Mouse (Mus musculus) liver, embryonic 14.5 days (tissue): ENCODE data around the gene Usp10. TPM values are rescaled to one million over a fixed set of nuclear protein-coding genes. Genes with fewer than 3 reads are reported as not detected.

Experiments
- ATAC-seq: fragments of 200-750 bp; cut with Nextera tagmentation; 2 replicates; pipeline ENCODE4 v1.8.0; 2017; ENCODE audit warnings: moderate number of reproducible peaks, mild to moderate bottlenecking, moderate library complexity; ENCODE audit not compliant: insufficient read depth
- DNase-seq, 3 experiments: peaks; one replicate each; pipeline ENCODE4 v3.0.0-alpha.2; 2012 to 2013; ENCODE audit warnings: low read depth in 3 of 3, low spot score in 3 of 3
- H3K27ac ChIP-seq: fragments of 300-500 bp; sonication (generic); 2 replicates; pipeline ENCODE4 v1.5.1; 2014; ENCODE audit warnings: moderate library complexity, mild to moderate bottlenecking, control low read depth, inconsistent platforms
- H3K27me3 ChIP-seq: fragments of 300-500 bp; sonication (generic); 2 replicates; pipeline ENCODE4 v1.6.1; 2014; ENCODE audit warnings: mild to moderate bottlenecking, low read length, moderate library complexity; ENCODE audit not compliant: control insufficient read depth, insufficient read depth
- H3K36me3 ChIP-seq: fragments of 300-500 bp; sonication (generic); replicated peaks from 2 replicates; pipeline ENCODE4 v1.6.1; 2014; ENCODE audit warnings: low read depth; ENCODE audit not compliant: control insufficient read depth, insufficient read depth
- H3K4me1 ChIP-seq, 2 experiments: fragments of 200-500 bp in 1 of 2; fragments of 300-500 bp in 1 of 2; sonication (generic) in 1 of 2; replicated peaks; 2 replicates each; pipeline ENCODE4 v1.6.1; 2012 to 2014; ENCODE audit warnings: antibody characterized with exemption in 1 of 2, inconsistent platforms in 1 of 2, low read length in 1 of 2; ENCODE audit not compliant: control insufficient read depth in 2 of 2, insufficient read depth in 2 of 2
- H3K4me2 ChIP-seq: fragments of 300-500 bp; sonication (generic); 2 replicates; pipeline ENCODE4 v1.6.1; 2014; ENCODE audit warnings: low read depth, mild to moderate bottlenecking, control low read depth, moderate library complexity
- H3K4me3 ChIP-seq, 2 experiments: fragments of 200-500 bp in 1 of 2; fragments of 300-500 bp in 1 of 2; sonication (generic) in 1 of 2; 2 replicates each; pipeline ENCODE4 v1.5.1; 2012 to 2014; ENCODE audit warnings: low read depth in 2 of 2, low read length in 2 of 2, mild to moderate bottlenecking in 2 of 2, control low read depth in 1 of 2, inconsistent platforms in 1 of 2, moderate library complexity in 1 of 2; ENCODE audit not compliant: insufficient read depth in 1 of 2
- H3K9ac ChIP-seq: fragments of 300-500 bp; sonication (generic); replicated peaks from 2 replicates; pipeline ENCODE4 v1.6.1; 2014; ENCODE audit warnings: mild to moderate bottlenecking, control low read depth, moderate library complexity
- H3K9me3 ChIP-seq: fragments of 300-500 bp; sonication (generic); 2 replicates; pipeline ENCODE4 v1.6.1; 2016; ENCODE audit warnings: low read length, mixed read lengths; ENCODE audit not compliant: control insufficient read depth
- CTCF ChIP-seq: IDR thresholded peaks from 2 replicates; pipeline ENCODE4 v1.5.1; 2016; ENCODE audit warnings: antibody characterized with exemption, low read depth, control low read depth
- EP300 ChIP-seq: IDR thresholded peaks from 2 replicates; pipeline ENCODE4 v1.6.1; 2016; ENCODE audit warnings: antibody characterized with exemption, low read depth
- WGBS: fragments of 180-500 bp; shearing (Covaris S2); extraction: QIAGEN DNeasy Blood & Tissue Kit; methylation state at CpG from one replicate; pipeline ENCODE4 v1.1.7; 2014; ENCODE audit not compliant: insufficient replicate concordance; 5-methylcytosine and 5-hydroxymethylcytosine counted together
- polyA plus RNA-seq, 2 experiments: library from polyadenylated mRNA; depleted of rRNA in 1 of 2; stranded (reverse) in 1 of 2; unstranded in 1 of 2; fragments of >200 nt; fragmentation: Nextera tagmentation in 1 of 2; extraction: Ambion mirVana in 1 of 2; gene quantifications; 2 replicates each; pipeline versions ENCODE4 v1.2.1 to v1.2.3; 2012 to 2014

The Usp10 gene
- polyA plus RNA-seq (2012; rRNA removed) (23.8 and 47.0 TPM in 2 replicates), polyA plus RNA-seq (2014; fragmentation: Nextera tagmentation; extraction: Ambion mirVana) (59.0 and 60.8 TPM in 2 replicates)

- H3K4me1 ChIP-seq = peaks cover 37 to 47% of the 10 kb centered on the region in 2 experiments
- H3K27me3 ChIP-seq = no peaks in the 10 kb centered on the region
- H3K9ac ChIP-seq = peak within 1 kb of the TSS; percentile 97
- peak; percentile 54 for ATAC-seq
- H3K9me3 ChIP-seq = no peaks in the 10 kb centered on the region
- peak within 1 kb of the TSS; percentile 96 for H3K4me2 ChIP-seq
- DNase-seq = peak in 2 of 3 experiments; percentile 38 to 54
- peak within 1 kb of the TSS; percentile 80 to 92 for H3K4me3 ChIP-seq
- H3K27ac ChIP-seq = peak within 1 kb of the TSS; percentile 92
- 14% methylated on average over 13 of the region's 13 CpGs for WGBS
- no peak for TF ChIP-seq EP300
- no peak for TF ChIP-seq CTCF
- H3K36me3 ChIP-seq = no peaks in the 10 kb centered on the region
These were observed at the start of gene Usp10 for GRCm38 (mm10) chr8:119909944-119910546. TSS of gene Usp10 (plus strand) at chr8:119910360.

GRCm38 (mm10) chr8:119861706-119862389 lies 48.3 kb upstream of the Usp10 start, which contains the start of gene Klhl36:
TSS of gene Klhl36 (plus strand) at chr8:119862266.
- peak within 1 kb of the TSS; percentile 46 for H3K9ac ChIP-seq
- H3K9me3 ChIP-seq = no peaks in the 10 kb centered on the region
- no peaks in the 10 kb centered on the region for H3K27me3 ChIP-seq
- TF ChIP-seq EP300 (no peak), CTCF (no peak)
- H3K4me2 ChIP-seq = peak within 1 kb of the TSS; percentile 85
- ATAC-seq = peak; percentile 96
- peak within 1 kb of the TSS; percentile 59 to 71 for H3K4me3 ChIP-seq
- no peaks in the 10 kb centered on the region for H3K36me3 ChIP-seq
- peaks cover 0 to 7% of the 10 kb centered on the region in 2 experiments; a peak in 3 of 4 replicates for H3K4me1 ChIP-seq
- DNase-seq = peak; percentile 76 to 85 (median 79)
- H3K27ac ChIP-seq = no peak within 1 kb of the TSS
- WGBS = 1% methylated on average over 35 of the region's 35 CpGs

GRCm38 (mm10) chr8:119862390-119862734 lies 47.8 kb upstream of the Usp10 start:
- peak overlapping the region; percentile 85 for H3K4me2 ChIP-seq
- H3K4me1 ChIP-seq = peaks cover 0 to 7% of the 10 kb centered on the region in 2 experiments; a peak in 3 of 4 replicates
- no peaks in the 10 kb centered on the region for H3K9me3 ChIP-seq
- no peaks in the 10 kb centered on the region for H3K27me3 ChIP-seq
- no peak overlapping the region for H3K27ac ChIP-seq
- peak overlapping the region; percentile 46 for H3K9ac ChIP-seq
- DNase-seq (no peak), ATAC-seq (no peak)
- TF ChIP-seq CTCF (no peak), EP300 (no peak)
- H3K36me3 ChIP-seq = no peaks in the 10 kb centered on the region
- peak overlapping the region; percentile 59 to 71 for H3K4me3 ChIP-seq
- WGBS = 1% methylated on average over 19 of the region's 19 CpGs

GRCm38 (mm10) chr8:119862749-119863148 lies 47.4 kb upstream of the Usp10 start:
- Histone ChIP-seq H3K9ac (peak overlapping the region; percentile 46), H3K4me2 (peak overlapping the region; percentile 85), H3K36me3 (no peaks in the 10 kb centered on the region), H3K9me3 (no peaks in the 10 kb centered on the region), H3K4me3 (peak overlapping the region; percentile 59 to 71), H3K27ac (no peak overlapping the region), H3K4me1 (peaks cover 0 to 7% of the 10 kb centered on the region in 2 experiments; a peak in 3 of 4 replicates), H3K27me3 (no peaks in the 10 kb centered on the region)
- DNase-seq (no peak), ATAC-seq (no peak)
- TF ChIP-seq EP300 (no peak), CTCF (no peak)
- 13% methylated on average over 6 of the region's 6 CpGs for WGBS

GRCm38 (mm10) chr8:119869616-119870015 lies 40.5 kb upstream of the Usp10 start:
- ATAC-seq (no peak), DNase-seq (no peak)
- Histone ChIP-seq H3K4me3 (no peak overlapping the region), H3K9ac (no peak overlapping the region), H3K27me3 (no peaks in the 10 kb centered on the region), H3K4me1 (peaks cover 0 to 7% of the 10 kb centered on the region in 2 experiments; a peak in 2 of 4 replicates), H3K4me2 (no peak overlapping the region), H3K9me3 (peaks cover 7% of the 10 kb centered on the region), H3K36me3 (peaks cover 5% of the 10 kb centered on the region), H3K27ac (no peak overlapping the region)
- no peak for TF ChIP-seq CTCF
- no peak for TF ChIP-seq EP300
- WGBS = 78% methylated on average over 20 of the region's 20 CpGs
